Mouse (Mus musculus) lung, adult 2 months (tissue): ENCODE data around the gene Syngr4. TPM values are rescaled to one million over a fixed set of nuclear protein-coding genes. Genes with fewer than 3 reads are reported as not detected.

Experiments used
- DNase-seq: peaks from one replicate; pipeline ENCODE4 v3.0.0; 2022
- H3K4me1 ChIP-seq: fragments of 200-500 bp; 2 replicates; pipeline ENCODE4 v1.6.1; 2011; ENCODE audit warnings: low read length; ENCODE audit not compliant: control insufficient read depth, insufficient read depth
- H3K4me3 ChIP-seq: fragments of 200-500 bp; replicated peaks from 2 replicates; pipeline ENCODE3; 2011; ENCODE audit warnings: low read depth, mild to moderate bottlenecking, control low read depth, low read length; ENCODE audit errors: extremely low read depth
- CTCF ChIP-seq: fragments of 200-500 bp; IDR thresholded peaks from 2 replicates; pipeline ENCODE4 v1.5.1; 2011; ENCODE audit warnings: mild to moderate bottlenecking, low read length, control low read depth; ENCODE audit not compliant: insufficient read depth
- POLR2A ChIP-seq: fragments of 200-500 bp; IDR thresholded peaks from 2 replicates; pipeline ENCODE4 v1.6.1; 2011; ENCODE audit warnings: low read depth, mild to moderate bottlenecking, control low read depth, low read length, borderline replicate concordance; ENCODE audit errors: extremely low read depth
- WGBS: fragments of 180-500 bp; shearing (Covaris S2); methylation state at CpG from one replicate; pipeline ENCODE4 v1.1.7; 2018; 5-methylcytosine and 5-hydroxymethylcytosine counted together
- polyA plus RNA-seq: library from polyadenylated mRNA; depleted of rRNA; stranded (reverse); fragments of >200 nt; gene quantifications from 2 replicates; pipeline ENCODE4 v1.2.3, GENCODE M21; 2012

Gene Syngr4
- polyA plus RNA-seq, 1 experiment: not detected

GRCm38 (mm10) chr7:45869787-45870186 is 26.7 kb downstream of the Syngr4 start:
- 7% methylated on average over 14 of the region's 14 CpGs for WGBS
- TF ChIP-seq POLR2A (no peak), CTCF (no peak)

GRCm38 (mm10) chr7:45869107-45869670 is 27.3 kb downstream of the Syngr4 start:
- TF ChIP-seq CTCF: no peak
- TF ChIP-seq POLR2A: no peak
- 27% methylated on average over 8 of the region's 8 CpGs for WGBS
- no peak for DNase-seq
- peaks cover 9% of the 10 kb centered on the region; the same call in 1 of the 2 replicates for H3K4me1 ChIP-seq
- H3K4me3 ChIP-seq: no peak overlapping the region

More at GRCm38 (mm10) chr7:45869787-45870186, 26.7 kb downstream of the Syngr4 start:
- H3K4me3 ChIP-seq: no peak overlapping the region
- DNase-seq: no peak
- peaks cover 11% of the 10 kb centered on the region; the same call in 1 of the 2 replicates for H3K4me1 ChIP-seq

GRCm38 (mm10) chr7:45867871-45868270 is 28.6 kb downstream of the Syngr4 start:
- H3K4me3 ChIP-seq: no peak overlapping the region
- WGBS: 55% methylated on average over 2 of the region's 2 CpGs
- DNase-seq: no peak
- TF ChIP-seq CTCF: no peak
- no peak for TF ChIP-seq POLR2A
- peaks cover 2% of the 10 kb centered on the region; the same call in 1 of the 2 replicates for H3K4me1 ChIP-seq

DNA sequence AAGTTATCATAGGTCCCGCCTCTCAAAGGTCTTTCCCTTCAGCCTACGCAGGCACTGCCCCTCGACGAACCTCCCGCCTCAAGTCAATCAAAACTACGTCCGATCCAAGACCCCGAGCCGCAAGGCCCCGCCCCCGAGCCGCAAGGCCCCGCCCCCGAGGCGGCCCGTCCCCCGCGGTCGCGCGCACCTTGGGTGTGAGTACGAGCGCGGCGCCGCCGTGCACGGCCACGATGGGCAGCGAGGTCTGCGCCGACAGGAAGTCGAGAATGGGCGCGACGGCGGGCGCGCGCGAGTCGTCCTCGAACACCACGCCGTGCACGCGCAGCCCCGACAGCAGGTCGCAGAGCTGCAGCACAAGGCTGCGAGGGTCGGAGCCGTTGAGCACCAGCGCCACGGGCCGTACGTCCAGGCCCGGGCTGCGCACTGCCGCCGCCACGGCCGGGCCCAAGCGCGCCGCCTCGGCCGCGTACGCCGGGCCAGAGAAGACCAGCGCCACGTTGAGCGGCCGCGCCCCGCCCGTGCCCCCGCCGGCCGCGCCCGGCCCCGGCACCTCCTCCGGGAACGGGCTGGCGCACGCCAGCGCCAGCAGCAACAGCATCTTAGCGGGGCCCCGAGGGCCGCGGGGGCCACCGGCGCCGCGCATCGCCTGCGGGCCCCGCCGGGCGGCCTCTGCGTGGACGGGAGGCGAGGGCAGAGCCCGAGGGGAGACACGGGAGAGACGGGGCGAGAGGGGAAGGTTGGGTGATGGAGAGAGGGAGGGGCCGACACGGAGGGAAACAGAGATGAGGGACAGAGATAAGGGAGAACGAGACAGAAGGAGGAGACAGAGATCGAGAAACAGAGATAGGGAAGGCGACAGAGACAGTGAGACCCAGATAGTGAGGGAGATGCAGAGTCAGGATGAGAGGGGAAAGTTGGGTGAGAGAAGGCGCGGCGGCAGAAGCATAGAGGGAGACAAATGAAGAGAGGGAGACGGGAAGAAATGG is 30.3 kb downstream of the Syngr4 start:
- WGBS: under 1% methylated on average over 116 of the region's 117 CpGs

DNA sequence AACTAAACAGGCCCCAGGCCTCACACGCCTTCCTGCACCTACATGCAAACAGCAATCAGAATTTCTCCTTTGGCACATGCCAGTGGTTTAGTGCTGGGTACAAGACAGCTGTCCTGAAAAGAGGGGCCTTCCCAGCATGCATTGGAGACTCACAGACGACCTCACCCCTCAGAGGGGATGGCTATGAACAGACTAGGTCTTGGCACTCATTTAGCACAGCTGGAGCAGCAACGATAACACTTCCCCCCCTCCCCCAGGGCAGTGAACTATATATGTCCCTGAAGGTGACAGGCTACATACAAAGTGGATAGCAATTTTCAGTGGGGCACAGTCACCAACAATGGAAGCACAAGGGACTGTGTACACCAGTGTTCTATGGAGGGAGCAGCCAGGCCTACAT is 32.1 kb downstream of the Syngr4 start:
- DNase-seq: no peak
- no peak overlapping the region for H3K4me3 ChIP-seq
- H3K4me1 ChIP-seq: peaks cover 2% of the 10 kb centered on the region; the same call in 1 of the 2 replicates
- 58% methylated on average over 3 of the region's 3 CpGs for WGBS
- TF ChIP-seq POLR2A (no peak), CTCF (no peak)

More for the DNA sequence above, 30.3 kb downstream of the Syngr4 start:
- TF ChIP-seq POLR2A (peak; percentile 65; the same call in 1 of the 2 replicates), CTCF (no peak)
- DNase-seq: peak; percentile 90
- Histone ChIP-seq H3K4me1 (peaks cover 2% of the 10 kb centered on the region; the same call in 1 of the 2 replicates), H3K4me3 (peak overlapping the region; percentile 43)

DNA sequence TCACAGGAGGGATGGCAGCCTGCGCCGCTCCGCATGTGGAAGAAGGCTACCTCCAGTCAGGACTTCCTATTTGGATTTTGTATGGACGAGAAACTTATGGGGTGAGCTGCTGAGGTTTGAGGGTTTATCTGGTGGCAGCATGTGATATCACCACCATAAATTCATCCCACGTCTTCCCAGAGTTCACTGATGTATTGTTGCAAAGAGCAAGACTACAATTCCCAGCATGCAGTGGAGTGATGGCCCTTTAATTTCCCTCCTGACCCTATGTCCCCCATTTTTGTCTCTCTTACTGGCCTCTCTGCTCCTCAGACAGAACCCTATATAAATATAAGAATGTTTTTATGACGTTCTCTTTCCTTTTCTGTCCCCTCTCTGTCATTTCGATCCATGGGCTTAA is 33.7 kb downstream of the Syngr4 start:
- WGBS: 85% methylated on average over 7 of the region's 7 CpGs

DNA sequence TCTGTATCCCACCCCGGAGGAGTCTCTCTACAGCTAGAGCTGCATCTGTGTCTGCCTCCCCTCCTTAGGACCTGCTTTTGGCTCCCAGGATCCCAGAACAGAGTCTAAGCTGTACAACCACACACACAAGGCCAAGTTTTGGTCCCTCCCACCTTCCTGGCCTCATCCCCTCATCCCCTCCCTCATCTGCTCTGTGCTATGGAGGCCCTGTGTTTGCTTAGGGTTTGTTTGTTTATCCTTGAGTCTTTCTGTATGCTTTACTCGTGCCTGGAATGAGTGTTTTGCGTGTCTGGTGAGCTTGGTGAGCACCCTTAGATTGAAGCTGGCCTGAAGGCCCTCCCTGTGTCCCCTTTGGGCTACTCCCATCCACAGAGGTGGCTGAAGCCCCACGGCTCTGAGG is 37.5 kb downstream of the Syngr4 start:
- TF ChIP-seq POLR2A (no peak), CTCF (no peak)
- WGBS: 51% methylated on average over 4 of the region's 4 CpGs
- Histone ChIP-seq H3K4me1 (no peaks in the 10 kb centered on the region; the same call in 1 of the 2 replicates), H3K4me3 (no peak overlapping the region)
- DNase-seq: no peak

More for the DNA sequence above, 33.7 kb downstream of the Syngr4 start:
- no peak for DNase-seq
- no peak overlapping the region for H3K4me3 ChIP-seq
- no peak for TF ChIP-seq POLR2A
- no peak for TF ChIP-seq CTCF
- H3K4me1 ChIP-seq: peaks cover 2% of the 10 kb centered on the region; the same call in 1 of the 2 replicates

- H3K4me3 ChIP-seq: peak overlapping the region; percentile 38
- DNase-seq: peak; percentile 37
- H3K4me1 ChIP-seq: no peaks in the 10 kb centered on the region; the same call in 1 of the 2 replicates
- TF ChIP-seq CTCF (no peak), POLR2A (no peak)
- 10% methylated on average over 30 of the region's 30 CpGs for WGBS
Observed at GRCm38 (mm10) chr7:45856950-45857901, 39.3 kb downstream of the Syngr4 start.

DNA sequence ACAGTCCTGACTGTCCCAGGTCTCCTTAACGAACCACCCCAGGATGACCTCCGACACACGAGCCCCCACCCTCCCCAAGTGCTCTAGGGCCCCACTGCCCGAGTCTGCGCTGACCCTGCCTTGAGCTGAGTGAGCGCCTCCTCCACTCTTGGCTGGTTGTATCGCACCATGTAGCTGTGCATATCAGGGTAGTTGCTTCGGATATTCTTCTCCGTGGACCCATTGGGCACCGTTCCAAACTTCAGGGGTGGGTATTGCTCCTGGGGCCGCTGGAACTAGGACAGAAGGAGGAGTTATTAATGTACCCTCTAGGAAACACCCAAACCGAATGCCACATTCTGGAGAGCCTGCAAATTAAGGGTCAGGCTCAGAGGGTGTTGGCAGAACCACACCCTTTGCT is 43.4 kb downstream of the Syngr4 start:
- Histone ChIP-seq H3K4me1 (no peaks in the 10 kb centered on the region), H3K4me3 (no peak overlapping the region)
- no peak for DNase-seq
- TF ChIP-seq CTCF: no peak
- TF ChIP-seq POLR2A: no peak
- 78% methylated on average over 12 of the region's 12 CpGs for WGBS
